Mouse (Mus musculus) ZHBTc4 (cell line): ENCODE measurements around the gene Gas2l2.

ENCODE experiments used
- DNase-seq: peaks from one replicate; pipeline ENCODE4 v3.0.0-alpha.2; 2011; ENCODE audit warnings: low read depth, low spot score

The Gas2l2 gene

GRCm38 (mm10) chr11:83397626-83398025 is 31.6 kb downstream of the Gas2l2 start:
- DNase-seq, result no peak

GRCm38 (mm10) chr11:83394802-83395439 is 34.3 kb downstream of the Gas2l2 start:
- peak; percentile 17 for DNase-seq

GRCm38 (mm10) chr11:83393062-83393461 is 36.2 kb downstream of the Gas2l2 start:
- DNase-seq, result no peak

- DNase-seq, result no peak
Observed at GRCm38 (mm10) chr11:83383532-83383887, 45.7 kb downstream of the Gas2l2 start.

GRCm38 (mm10) chr11:83382876-83383531 is 46.3 kb downstream of the Gas2l2 start:
- no peak for DNase-seq

GRCm38 (mm10) chr11:83379745-83380341 is 49.4 kb downstream of the Gas2l2 start:
- DNase-seq, result no peak
